Mouse (Mus musculus): ENCODE results near the gene Gm37240. TPM values are rescaled to one million over a fixed set of nuclear protein-coding genes. Genes with fewer than 3 reads are reported as not detected.

Gm37240 gene
- total RNA-seq, 2 experiments from 2014 or later = 0.27 to 1.1 TPM

DNA sequence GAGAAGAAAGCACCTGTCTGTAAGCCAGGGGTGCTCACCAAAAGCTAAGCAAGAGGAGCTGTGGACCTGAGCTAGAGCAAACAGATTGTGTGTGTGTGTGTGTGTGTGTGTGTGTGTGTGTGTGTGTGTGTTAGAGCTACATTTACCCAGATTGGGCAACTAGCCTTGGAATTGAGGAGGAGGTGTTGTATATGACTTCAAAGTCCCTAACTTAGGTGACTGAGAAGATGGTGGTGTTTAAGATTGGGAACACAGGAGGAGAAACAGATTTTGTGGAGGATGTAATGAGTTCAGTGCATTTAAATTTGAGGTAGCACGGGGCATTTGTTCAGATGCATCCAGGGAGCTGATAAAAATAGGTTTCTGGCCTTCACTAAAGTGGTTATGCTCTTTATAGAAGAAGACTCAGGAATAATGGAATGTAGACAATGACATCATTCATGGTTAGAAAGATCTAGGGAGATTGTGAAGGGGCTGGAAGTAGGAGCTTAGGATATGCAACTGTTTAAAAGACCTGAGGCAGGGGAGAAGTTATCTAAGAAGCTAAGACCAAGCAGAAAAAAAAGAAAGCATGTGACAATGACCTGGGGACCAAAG lies 365.9 kb downstream of the Gm37240 start:
- intact Hi-C loops (cut with DNase I) = loop anchor here (1.0 to 10.0 kb wide), 9 partner anchors 55 to 536 kb away; no protein-coding TSS in a partner anchor
- DNase-seq (ENCODE audit: extremely low spot score in 1 of 2, low spot score in 2 of 2) = peak; percentile 38 to 54
- TF ChIP-seq CTCF (IDR thresholded peaks at IDR 0.05) = no peak
- Histone ChIP-seq H3K4me3 (no peak overlapping the region), H3K27ac (peak overlapping the region; percentile 93)

DNA sequence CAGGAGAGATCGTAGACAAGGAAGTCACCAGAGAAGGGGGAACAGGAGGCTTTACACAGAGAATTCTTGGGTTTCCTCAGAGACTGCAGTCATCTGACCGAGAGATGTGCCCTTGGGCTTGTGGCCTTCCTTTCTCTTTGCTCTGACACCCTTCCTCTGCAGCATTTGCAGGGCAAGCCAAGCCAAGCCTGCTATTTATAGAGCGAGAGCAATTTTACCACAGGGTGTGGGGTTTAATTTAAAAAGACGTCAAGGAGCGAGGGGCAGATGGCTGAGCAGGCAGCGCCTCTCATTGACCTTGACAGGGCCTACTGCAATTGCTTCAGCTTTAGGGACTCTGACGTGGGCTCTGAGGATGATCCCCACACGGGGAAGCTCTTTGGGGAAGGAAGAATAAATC lies 368.6 kb downstream of the Gm37240 start:
- no peak for TF ChIP-seq CTCF (IDR thresholded peaks at IDR 0.05)
- intact Hi-C loops (cut with DNase I) = no loop called here
- no peak for DNase-seq (ENCODE audit: extremely low spot score in 1 of 2, low spot score in 2 of 2)
- H3K27ac ChIP-seq = peak overlapping the region; percentile 76
- H3K4me3 ChIP-seq = no peak overlapping the region

DNA sequence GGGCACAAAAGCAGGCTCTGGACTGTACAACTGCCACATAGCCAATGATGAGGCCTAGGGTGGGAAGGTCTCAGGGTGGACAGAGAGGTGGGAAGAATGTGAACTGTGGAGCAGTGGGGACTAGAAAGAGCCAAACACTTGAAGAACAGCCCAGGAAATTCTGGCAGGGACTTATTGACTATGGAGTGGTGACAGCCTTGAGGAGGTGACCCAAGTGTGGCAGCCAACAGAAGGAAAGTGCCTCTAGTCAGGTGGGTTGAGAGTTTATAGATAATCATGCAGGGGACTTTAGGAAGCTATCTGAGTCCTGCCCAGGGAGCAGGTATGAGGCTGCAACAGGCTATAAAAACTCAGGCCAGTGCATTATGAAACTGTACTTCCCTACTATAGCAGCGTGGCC lies 369.2 kb downstream of the Gm37240 start:
- Histone ChIP-seq H3K4me3 (no peak overlapping the region), H3K27ac (peak overlapping the region; percentile 76; the same call in 1 of the 2 replicates)
- DNase-seq (ENCODE audit: extremely low spot score in 1 of 2, low spot score in 2 of 2) = no peak
- TF ChIP-seq CTCF (IDR thresholded peaks at IDR 0.05) = no peak
- intact Hi-C loops (cut with DNase I) = no loop called here

DNA sequence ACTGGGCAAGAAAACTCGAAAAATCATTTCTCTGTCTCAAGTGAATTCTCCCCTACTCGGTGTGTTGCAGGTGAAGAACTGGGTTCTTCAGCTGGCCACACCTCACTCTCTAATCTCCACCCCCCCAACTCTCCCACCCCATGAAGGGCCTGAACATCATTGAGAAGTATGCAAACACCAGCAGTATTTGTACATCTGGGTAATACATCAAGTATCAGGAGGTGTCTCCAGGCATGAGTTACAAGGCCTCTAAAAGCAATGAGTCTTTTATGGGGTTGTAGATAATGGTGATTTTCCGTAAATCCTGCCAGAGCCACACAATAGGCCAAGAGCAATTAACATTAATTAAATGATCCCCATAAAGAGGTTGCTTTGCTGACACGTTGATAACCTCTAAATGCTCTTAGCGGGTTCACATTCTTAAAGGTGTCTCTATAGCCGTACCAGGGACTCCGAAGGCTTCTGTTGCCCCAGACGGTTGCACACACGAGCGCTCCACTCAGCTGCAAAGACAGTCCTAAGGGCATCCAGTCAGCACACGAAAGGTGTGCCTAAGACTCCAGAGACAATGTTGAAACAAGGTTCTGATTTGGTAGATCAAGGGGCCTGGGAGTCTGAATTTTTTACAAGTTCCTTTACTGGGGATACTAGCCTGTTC lies 370.4 kb downstream of the Gm37240 start:
- intact Hi-C loops (cut with DNase I) = no loop called here
- Histone ChIP-seq H3K27ac (no peak overlapping the region), H3K4me3 (no peak overlapping the region)
- no peak for TF ChIP-seq CTCF (IDR thresholded peaks at IDR 0.05)
- no peak for DNase-seq (ENCODE audit: extremely low spot score in 1 of 2, low spot score in 2 of 2)

- no peak for DNase-seq (ENCODE audit: extremely low spot score in 1 of 2, low spot score in 2 of 2)
- Histone ChIP-seq H3K27ac (peak overlapping the region; percentile 5; the same call in 1 of the 2 replicates), H3K4me3 (no peak overlapping the region)
- no peak for TF ChIP-seq CTCF (IDR thresholded peaks at IDR 0.05)
- intact Hi-C loops (cut with DNase I) = no loop called here
Observed at GRCm38 (mm10) chr3:85514700-85515099, 372.6 kb downstream of the Gm37240 start.

- no peak for DNase-seq (ENCODE audit: extremely low spot score in 1 of 2, low spot score in 2 of 2)
- intact Hi-C loops (cut with DNase I) = no loop called here
- Histone ChIP-seq H3K27ac (no peak overlapping the region), H3K4me3 (no peak overlapping the region)
- TF ChIP-seq CTCF (IDR thresholded peaks at IDR 0.05) = no peak
Observed at GRCm38 (mm10) chr3:85508717-85509279, 378.5 kb downstream of the Gm37240 start.

DNA sequence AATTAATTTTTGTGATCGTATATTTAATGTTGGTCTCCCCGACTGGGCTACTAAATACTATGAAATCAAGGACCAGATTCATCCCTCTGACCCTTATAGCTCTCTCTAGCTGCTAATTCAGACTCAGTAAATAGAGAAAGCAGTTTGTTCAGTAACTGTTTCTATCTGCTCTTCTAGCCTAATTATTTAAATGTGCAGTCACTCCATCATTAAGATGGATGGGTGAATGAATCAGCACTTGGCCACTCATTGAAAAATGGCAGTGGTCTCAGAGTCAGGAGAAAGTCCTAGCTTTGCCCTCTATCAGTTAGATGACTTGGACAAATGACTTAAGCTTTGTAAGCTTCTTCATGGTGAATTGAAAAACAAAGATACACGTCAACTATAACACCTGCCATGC lies 387.2 kb downstream of the Gm37240 start:
- Histone ChIP-seq H3K27ac (no peak overlapping the region), H3K4me3 (no peak overlapping the region)
- intact Hi-C loops (cut with DNase I) = no loop called here
- TF ChIP-seq CTCF (IDR thresholded peaks at IDR 0.05) = no peak
- no peak for DNase-seq (ENCODE audit: extremely low spot score in 1 of 2, low spot score in 2 of 2)

GRCm38 (mm10) chr3:85496146-85496545 lies 391.2 kb downstream of the Gm37240 start:
- intact Hi-C loops (cut with DNase I) = loop anchor here (2.0 kb wide), 1 partner anchor 29 kb away; no protein-coding TSS in a partner anchor
- peak overlapping the region; percentile 68 for H3K27ac ChIP-seq
- TF ChIP-seq CTCF (IDR thresholded peaks at IDR 0.05) = no peak
- no peak for DNase-seq (ENCODE audit: extremely low spot score in 1 of 2, low spot score in 2 of 2)
- no peak overlapping the region for H3K4me3 ChIP-seq

DNA sequence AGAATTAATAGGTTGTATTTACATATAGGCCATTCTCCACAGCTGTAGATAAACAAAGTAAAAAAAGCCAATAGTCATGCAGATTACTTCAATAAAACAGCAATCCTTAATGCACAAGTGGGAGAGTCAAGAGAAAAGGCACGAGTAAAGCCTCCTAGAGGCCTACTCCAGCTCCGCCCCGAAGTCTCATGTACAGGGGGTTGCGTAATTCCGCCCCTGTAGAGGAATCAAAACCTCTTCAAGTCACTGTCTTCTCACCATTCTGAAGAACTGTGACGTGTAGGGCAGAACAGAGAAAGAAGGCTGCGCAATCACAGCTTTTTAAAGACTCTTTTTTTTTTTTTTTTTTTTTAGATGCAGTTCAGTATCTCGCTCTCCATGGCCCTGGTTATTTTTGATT lies 393.5 kb downstream of the Gm37240 start:
- Histone ChIP-seq H3K27ac (peak overlapping the region; percentile 73), H3K4me3 (no peak overlapping the region)
- intact Hi-C loops (cut with DNase I) = no loop called here
- no peak for TF ChIP-seq CTCF (IDR thresholded peaks at IDR 0.05)
- no peak for DNase-seq (ENCODE audit: extremely low spot score in 1 of 2, low spot score in 2 of 2)

- intact Hi-C loops (cut with DNase I) = no loop called here
- no peak for DNase-seq (ENCODE audit: extremely low spot score in 1 of 2, low spot score in 2 of 2)
- no peak for TF ChIP-seq CTCF (IDR thresholded peaks at IDR 0.05)
Observed at GRCm38 (mm10) chr3:85490204-85490603, 397.1 kb downstream of the Gm37240 start.

GRCm38 (mm10) chr3:85487379-85487778 lies 399.9 kb downstream of the Gm37240 start:
- DNase-seq (ENCODE audit: extremely low spot score in 1 of 2, low spot score in 2 of 2) = no peak
- no peak overlapping the region for H3K4me3 ChIP-seq
- no peak for TF ChIP-seq CTCF (IDR thresholded peaks at IDR 0.05)
- 0 out of 2 replicates have a peak overlapping the region, but pooled peaks have one; percentile 32 for H3K27ac ChIP-seq
- intact Hi-C loops (cut with DNase I) = no loop called here

More at GRCm38 (mm10) chr3:85490204-85490603, 397.1 kb downstream of the Gm37240 start:
- Histone ChIP-seq H3K4me3 (no peak overlapping the region), H3K27ac (peak overlapping the region; percentile 88)

DNA sequence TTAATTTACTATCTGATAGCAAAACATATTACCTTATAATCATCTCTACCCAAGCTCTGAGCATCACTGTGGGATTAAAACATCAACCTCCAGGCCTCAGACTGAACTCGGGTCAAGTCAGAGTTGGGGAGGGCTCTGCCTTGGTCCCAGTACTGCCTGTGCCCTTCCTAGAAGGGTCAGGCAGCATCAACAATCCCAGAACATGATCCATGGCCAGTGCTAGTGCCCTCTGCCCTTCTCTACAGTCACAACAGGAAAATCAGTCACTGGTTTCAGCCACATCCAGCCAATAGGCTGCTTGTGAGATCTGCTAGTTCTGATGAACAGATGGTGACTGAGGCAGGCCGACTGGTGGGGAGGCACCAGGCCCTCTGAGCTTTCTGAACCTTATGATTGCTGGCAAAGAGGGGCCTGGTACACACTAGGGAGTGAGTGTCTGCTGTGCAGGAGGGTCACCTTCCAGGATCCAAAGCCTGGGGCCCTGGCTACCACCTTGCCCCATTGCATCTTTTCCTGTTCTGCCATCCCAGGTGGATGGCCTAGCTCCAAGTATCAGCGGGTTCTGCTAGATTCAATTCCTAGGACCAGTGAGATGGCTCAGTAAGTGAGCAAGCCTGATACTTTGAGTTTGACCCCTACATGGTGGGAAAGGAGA lies 401.7 kb downstream of the Gm37240 start:
- no peak for TF ChIP-seq CTCF (IDR thresholded peaks at IDR 0.05)
- no peak overlapping the region for H3K27ac ChIP-seq
- H3K4me3 ChIP-seq = no peak overlapping the region
- DNase-seq (ENCODE audit: extremely low spot score in 1 of 2, low spot score in 2 of 2) = no peak
- intact Hi-C loops (cut with DNase I) = no loop called here
